Mouse (Mus musculus): ENCODE measurements at regions not wholly inside any gene's neighbourhood (a gene's known extent, or its start where the extent isn't known, plus 50 kb on each side); places are given as distances from the start of the nearest gene placed in this dataset.

- ATAC-seq (replicated peaks; ENCODE audit: low read depth, poor library complexity, severe bottlenecking): no peak
Measured at GRCm38 (mm10) chr1:151112390-151112789, 69.9 kb upstream of the Gm47985 start.

- ATAC-seq (replicated peaks; ENCODE audit: low read depth, poor library complexity, severe bottlenecking): 0 out of 2 replicates have a peak, but pooled peaks have one; percentile 32
Measured at GRCm38 (mm10) chr1:151113199-151113598, 69.1 kb upstream of the Gm47985 start.

GRCm38 (mm10) chr1:151118530-151118929 is 63.8 kb upstream of the Gm47985 start:
- ATAC-seq (replicated peaks; ENCODE audit: low read depth, poor library complexity, severe bottlenecking): 0 out of 2 replicates have a peak, but pooled peaks have one; percentile 15

- no peak for ATAC-seq (replicated peaks; ENCODE audit: low read depth, poor library complexity, severe bottlenecking)
Measured at GRCm38 (mm10) chr1:151118982-151119381, 63.4 kb upstream of the Gm47985 start.

- no peak for ATAC-seq (replicated peaks; ENCODE audit: low read depth, poor library complexity, severe bottlenecking)
Measured at GRCm38 (mm10) chr1:151119566-151119965, 62.8 kb upstream of the Gm47985 start.

- ATAC-seq (replicated peaks; ENCODE audit: low read depth, poor library complexity, severe bottlenecking): no peak
Measured at GRCm38 (mm10) chr1:151121686-151122085, 60.7 kb upstream of the Gm47985 start.

GRCm38 (mm10) chr1:151123964-151124363 is 58.4 kb upstream of the Gm47985 start:
- no peak for ATAC-seq (replicated peaks; ENCODE audit: low read depth, poor library complexity, severe bottlenecking)

- ATAC-seq (replicated peaks; ENCODE audit: low read depth, poor library complexity, severe bottlenecking): no peak
Measured at GRCm38 (mm10) chr1:151125028-151125659, 57.2 kb upstream of the Gm47985 start.

- no peak for ATAC-seq (replicated peaks; ENCODE audit: low read depth, poor library complexity, severe bottlenecking)
Measured at GRCm38 (mm10) chr1:151125764-151126485, 56.4 kb upstream of the Gm47985 start.

- ATAC-seq (replicated peaks; ENCODE audit: low read depth, poor library complexity, severe bottlenecking): no peak
Measured at GRCm38 (mm10) chr1:151126756-151127155, 55.6 kb upstream of the Gm47985 start.

- no peak for ATAC-seq (replicated peaks; ENCODE audit: low read depth, poor library complexity, severe bottlenecking)
Measured at GRCm38 (mm10) chr1:151128005-151128404, 54.3 kb upstream of the Gm47985 start.

- no peak for ATAC-seq (replicated peaks; ENCODE audit: low read depth, poor library complexity, severe bottlenecking)
Measured at GRCm38 (mm10) chr1:151128955-151129354, 53.4 kb upstream of the Gm47985 start.

GRCm38 (mm10) chr1:151130036-151130435 is 52.3 kb upstream of the Gm47985 start:
- ATAC-seq (replicated peaks; ENCODE audit: low read depth, poor library complexity, severe bottlenecking): no peak

GRCm38 (mm10) chr1:151130845-151131626 is 51.3 kb upstream of the Gm47985 start:
- ATAC-seq (replicated peaks; ENCODE audit: low read depth, poor library complexity, severe bottlenecking): no peak

GRCm38 (mm10) chr1:151131627-151132284 is 50.6 kb upstream of the Gm47985 start:
- ATAC-seq (replicated peaks; ENCODE audit: low read depth, poor library complexity, severe bottlenecking): no peak
